Mouse (Mus musculus) layer of hippocampus, adult 11-12 months (tissue): ENCODE results near the gene Zfp541.

Experiments used
- DNase-seq: peaks from one replicate; pipeline ENCODE4 v3.0.0; 2022; ENCODE audit warnings: low spot score

Zfp541 gene

DNA sequence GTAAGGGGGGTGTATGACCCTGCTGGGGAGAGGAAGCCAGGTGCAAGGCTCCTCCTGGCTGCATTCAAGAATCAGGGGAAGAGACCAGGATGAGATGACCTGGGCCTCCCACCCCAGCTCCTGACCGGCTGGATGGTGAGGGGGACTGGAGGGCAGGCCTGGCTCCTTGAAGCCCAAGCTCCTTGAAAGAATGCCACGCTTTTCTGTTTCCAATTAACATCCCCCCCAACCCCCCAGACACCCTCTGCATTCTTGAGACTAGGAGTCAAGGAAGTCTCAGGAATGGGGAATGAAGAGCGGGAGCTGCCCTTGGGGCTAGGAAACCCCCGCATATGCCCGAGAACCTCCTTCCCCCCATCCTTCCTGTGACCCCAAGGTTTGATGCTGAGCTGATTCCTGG lies 17.1 kb upstream of the Zfp541 start:
- no peak for DNase-seq

DNA sequence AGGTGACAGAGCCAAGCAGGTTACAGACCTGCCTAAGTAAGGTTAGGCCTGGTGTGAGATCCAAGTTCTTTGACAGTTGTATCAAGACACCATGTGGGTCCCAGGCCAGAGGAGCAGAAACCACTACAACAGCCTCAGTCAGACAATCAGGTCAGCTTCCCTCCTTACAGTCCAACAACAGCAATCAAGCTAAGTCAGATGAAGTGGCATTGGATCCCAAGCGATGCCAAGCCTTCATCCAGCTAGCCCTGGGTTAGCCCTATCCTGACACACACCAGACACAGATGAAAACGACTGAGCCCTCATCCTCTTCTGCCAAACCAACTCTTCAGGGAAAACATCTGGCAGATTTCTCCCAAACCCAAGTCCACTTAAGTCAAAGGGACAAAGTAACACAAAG lies 16.1 kb upstream of the Zfp541 start:
- DNase-seq: no peak

DNA sequence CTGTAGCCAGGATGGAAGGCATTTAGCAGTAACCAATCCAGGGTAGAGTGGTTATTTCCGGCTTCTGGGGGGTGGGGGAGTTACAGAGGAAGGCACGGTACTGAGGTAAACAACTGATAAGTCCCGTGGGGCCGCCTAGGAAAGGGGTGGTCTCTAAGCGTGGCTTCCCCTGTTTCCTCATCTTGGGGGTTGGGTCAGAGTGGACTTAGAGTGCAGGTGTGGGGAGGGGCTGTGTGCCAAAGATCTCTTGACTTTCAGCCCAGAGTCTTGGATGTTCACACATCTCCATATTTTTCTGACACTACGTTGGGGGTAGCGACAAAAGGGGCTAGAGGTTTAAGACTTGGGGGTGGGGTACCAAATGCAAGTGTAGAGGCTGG lies 15.5 kb upstream of the Zfp541 start:
- DNase-seq: peak; percentile 43

DNA sequence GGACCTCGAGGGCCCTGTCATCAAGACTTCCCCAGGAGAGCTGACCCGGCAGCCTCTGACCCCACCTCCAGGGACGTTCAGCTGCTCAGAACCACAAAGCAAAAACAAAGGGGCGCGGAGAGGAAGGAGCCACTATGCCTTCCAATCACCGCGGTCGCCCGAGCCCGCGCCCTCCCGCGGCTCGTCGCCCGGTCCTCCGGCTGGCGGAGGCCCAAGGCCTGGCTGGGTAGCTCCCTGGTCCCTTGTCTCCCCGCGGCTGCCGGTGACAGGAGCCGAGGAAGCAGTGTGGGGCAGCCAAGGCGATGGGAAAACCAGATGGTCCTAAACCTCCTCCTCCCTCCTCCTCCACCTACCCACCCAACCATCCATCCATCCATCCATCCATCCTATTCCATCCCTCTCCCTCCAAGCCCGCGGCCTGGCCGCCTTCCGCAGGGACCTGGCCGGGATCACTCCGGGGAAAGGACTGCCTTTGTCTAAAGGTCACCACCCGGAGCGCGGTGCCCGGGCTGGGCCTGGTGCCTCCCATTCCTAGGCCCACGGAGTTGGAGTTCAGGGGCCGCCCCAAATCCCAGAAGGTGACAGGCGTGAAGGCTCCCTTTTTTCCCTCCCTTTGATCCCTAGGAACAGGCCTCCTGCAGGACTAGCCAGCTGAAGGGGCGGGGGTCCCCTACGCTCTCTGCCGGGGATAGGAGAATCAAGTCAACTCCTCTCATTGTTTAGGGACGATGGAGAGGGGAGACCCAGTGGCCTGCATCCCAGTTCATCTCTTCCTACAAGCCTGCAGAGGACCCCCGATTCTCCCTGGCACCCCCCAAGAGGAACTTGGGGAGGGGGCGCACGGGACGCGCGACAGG lies 14.9 kb upstream of the Zfp541 start:
- peak; percentile 82 for DNase-seq

DNA sequence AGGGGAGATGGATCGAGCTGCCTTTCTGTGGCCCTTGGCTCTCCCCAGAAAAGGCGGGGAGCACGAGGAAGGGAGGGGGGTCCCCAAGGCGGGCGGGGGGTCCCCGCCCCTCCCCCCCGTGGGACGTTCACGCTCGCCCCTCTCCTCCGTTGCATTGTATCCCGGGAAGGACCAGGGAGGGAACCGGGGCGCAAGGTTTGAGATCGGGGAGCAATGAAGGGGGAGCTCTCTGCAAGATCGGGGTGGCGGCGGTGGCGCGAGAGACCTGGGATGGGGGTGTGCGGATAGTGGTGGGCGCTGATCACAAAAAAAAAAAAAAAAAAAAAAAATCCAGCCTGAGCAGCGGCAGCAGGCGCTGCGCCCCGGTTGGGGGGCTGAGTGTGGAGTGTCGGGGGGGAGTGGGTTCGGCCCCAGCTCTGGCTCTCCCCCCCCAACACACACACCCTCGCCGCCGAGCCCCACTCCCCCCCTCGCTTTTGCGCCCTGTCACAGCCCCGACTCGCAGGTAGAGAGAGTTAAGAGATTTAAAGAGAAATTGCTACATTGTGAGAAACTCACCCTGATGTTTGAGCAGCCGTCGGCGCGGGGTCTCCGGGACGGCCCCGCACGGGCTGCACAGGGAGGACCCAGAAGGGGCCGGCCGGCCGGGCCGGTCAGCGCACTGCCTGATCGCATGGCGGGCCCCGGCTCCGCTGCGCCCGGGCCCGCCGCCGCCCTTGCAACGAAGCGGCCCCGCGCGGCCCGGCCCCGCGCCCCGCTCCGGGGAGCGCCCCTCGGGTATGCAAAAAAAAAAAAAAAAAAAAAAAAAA lies 14.1 kb upstream of the Zfp541 start, which contains the start of gene Bicra:
Gene Bicra, minus strand, starts transcription at position 584 of the 809 bp plus-strand sequence.
- DNase-seq: peak; percentile 83

DNA sequence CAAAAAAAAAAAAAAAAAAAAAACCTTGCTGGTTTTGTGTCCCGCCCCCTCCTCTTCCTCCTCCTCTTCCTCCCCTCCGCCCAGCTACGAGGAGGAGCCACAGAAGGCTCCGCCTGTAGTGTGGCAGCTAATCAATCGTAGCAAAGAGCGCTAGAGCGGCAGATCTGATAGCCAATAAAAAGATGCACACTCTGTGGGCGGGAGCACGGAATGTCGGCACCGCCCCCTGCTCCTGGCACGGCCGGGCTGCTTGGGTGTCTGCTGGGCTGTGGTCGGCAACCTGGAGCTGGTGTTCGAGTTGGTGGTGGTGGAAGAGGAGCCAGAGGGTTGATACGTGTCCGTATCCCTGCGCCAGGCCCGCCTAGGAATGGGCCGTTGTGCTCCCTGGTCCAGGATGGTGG lies 13.4 kb upstream of the Zfp541 start:
- peak; percentile 99 for DNase-seq

DNA sequence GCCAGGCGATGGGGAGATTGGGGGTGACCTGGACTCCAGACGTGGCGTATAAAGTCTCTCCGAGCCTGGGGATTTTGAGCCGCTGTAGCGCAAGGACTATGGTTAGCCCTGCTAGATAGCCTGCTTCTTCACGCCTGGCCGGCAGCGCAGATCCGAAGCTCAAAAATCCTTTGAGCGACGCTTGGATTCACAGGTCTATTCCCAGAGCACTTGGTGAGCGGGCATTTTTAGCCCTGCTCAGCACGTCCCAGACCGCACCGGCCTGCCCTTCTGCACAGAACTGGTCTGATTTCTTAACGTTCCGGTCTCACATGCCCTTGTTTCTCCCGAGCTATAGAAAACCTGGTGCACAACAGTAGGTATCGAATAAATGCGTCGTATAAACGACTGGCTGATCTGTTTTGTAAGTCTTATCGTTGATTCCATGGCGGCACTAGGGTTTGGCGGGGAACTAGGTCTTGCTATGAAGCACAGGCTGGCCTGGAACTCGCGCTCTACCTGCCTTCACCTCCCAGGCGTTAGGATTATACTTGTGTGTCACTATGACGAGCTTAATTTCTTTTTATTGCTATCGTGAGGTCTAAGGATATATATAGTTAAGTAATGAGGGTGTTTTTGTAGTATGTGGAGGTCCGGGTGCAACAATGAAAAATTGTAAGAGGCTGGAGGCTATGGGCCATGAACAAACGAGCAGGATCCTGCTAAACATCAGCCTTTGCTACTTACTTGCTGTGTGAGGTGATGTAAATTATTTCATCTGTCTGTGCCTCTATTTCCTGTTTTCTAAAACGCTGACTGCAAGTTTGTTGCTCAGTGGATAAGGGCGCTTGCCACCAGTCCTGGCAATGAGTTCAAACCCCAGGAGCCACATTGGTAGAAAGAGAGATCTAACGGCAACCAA lies 12.7 kb upstream of the Zfp541 start:
- no peak for DNase-seq

DNA sequence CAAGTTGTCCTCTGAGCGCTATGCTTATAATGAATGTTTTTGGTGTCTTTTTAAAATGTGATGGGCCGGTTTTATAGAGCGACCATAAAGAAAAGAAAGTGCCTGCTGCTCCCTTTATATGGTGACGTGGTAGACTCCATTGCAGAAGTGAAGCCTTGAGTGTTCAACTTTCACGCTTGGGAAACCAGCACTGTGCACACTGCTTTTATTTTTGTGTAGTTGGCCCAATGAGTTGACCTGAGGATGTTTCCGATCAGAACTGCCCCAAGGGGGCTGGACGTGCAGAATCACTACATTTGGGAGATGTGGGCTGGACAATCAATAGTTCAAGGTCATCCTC lies 12.1 kb upstream of the Zfp541 start:
- no peak for DNase-seq

DNA sequence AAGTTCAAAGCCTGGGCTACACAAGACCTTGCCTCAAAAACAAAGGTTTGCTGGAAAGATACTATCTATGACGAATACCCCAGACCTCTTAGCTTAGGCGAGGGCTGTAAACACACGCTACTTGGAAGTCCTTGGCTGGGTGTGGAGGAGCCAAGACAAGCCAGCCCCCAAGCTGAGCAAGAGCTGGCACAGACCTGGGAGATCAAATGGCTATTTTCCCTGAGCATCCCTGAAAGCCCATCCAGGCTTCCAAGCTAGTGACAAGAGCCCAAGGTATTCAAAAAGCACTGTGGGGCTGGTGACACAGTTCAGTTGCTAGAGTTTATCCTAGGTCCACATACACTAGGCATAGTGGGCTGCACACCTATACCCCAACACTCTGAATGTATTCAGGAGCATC lies 11.0 kb upstream of the Zfp541 start:
- no peak for DNase-seq

DNA sequence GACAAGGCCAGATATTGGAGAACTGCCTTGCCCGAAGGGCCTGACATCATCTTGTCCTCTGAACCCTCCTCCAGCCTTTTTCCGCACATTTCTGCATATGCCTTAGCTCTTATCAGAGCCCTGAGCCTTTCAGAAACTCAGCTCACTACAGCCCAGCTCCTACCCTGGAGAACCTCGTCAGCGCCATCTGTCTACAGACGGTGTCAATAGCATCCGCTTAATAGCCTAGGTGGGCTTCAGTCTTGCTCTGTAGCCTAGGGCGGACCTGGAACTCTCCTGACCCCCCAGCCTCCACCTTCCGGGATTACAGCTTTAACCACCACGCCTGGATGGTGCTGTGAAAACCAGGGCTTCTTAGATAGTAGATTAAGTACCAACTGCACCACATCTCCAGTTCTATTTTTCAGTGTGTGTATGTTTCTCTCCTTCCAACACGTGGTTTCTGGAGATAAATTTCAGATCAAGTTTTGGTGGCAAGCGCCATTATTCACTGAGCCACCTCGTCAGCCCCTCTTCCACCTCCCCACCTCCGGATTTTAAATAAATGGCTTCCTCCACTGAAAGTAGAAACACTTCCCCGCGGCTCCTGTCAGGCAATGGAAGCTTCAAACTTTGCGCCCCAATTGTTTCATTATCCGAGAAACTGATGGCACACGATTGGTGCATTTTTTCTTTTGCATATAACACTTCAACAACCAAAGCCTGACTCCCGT lies 9.6 kb upstream of the Zfp541 start:
- DNase-seq: peak; percentile 81

DNA sequence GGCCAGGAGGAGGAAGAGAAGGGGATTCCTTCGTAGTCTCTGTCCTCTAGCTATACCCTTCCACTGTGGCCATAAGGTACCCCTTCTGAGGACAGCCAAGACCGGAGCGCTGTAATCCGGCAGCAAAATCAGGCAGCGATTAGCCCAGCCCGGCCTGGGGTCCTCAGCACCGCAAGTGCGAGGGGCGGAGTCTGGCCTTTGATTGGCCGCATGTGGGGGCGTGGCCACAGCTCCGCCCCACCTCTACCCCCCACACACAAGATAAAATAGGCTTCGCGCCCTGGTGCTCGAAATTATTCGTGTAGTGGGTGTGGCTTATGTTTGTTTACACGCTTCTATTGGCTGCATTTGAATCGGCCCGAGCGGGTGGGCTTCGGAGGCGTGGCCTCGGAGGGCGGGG lies 8.9 kb upstream of the Zfp541 start:
- peak; percentile 95 for DNase-seq

DNA sequence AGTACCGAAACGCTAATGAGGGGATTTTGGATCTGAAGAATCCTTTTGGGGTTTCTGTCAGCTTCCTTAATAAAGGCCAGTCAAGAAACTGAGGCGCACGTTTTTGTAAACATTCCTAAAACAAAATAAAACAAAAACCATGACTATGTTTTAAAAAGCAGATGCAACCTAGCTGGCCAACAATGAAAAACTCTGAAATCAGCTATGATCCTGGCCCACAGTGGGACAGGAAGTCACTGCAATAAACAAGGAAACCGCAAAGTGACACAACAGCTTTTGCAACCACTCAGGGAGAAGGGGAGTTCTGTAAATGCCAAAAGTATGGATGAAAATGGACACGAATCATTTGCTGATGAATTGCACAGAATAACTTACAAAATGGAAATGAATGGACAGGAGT lies 8.5 kb upstream of the Zfp541 start:
- no peak for DNase-seq

DNA sequence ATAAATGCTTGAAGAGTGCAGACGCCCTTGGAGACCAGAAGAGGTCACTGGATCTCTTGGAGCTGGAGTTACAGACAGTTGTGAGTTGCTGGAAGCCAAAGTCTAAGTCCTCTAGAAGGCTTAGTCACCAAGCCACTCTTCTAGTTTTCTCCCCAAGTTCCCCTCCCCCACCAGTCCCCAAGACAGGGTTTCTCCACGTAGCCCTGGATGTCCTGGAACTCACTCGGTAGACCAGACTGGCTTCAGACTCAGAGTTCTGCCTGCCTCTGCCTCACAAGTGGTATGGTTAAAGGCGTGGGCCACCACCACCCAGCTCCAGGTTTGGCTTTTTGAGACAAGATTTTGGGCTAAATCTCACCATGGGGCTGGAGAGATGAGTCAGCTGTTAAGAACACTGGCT lies 6.6 kb upstream of the Zfp541 start:
- no peak for DNase-seq

DNA sequence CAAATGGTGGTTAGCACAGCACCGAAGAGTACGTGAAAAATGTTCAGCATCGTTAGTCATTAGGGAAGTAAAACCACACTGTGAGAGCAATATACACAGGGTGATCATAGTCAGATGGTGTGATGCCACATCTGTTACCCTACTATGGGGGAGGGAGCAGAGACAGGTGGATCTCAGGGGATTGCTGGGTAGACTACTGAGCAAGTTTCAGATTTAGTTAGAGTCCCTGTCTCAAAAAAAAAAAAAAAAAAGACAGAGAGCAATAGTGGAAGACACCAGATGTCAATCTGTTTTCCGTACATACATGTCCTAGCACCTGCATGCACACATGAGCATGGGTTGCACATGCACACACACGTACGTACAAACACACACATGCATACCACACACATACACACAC lies 5.9 kb upstream of the Zfp541 start:
- DNase-seq: no peak

DNA sequence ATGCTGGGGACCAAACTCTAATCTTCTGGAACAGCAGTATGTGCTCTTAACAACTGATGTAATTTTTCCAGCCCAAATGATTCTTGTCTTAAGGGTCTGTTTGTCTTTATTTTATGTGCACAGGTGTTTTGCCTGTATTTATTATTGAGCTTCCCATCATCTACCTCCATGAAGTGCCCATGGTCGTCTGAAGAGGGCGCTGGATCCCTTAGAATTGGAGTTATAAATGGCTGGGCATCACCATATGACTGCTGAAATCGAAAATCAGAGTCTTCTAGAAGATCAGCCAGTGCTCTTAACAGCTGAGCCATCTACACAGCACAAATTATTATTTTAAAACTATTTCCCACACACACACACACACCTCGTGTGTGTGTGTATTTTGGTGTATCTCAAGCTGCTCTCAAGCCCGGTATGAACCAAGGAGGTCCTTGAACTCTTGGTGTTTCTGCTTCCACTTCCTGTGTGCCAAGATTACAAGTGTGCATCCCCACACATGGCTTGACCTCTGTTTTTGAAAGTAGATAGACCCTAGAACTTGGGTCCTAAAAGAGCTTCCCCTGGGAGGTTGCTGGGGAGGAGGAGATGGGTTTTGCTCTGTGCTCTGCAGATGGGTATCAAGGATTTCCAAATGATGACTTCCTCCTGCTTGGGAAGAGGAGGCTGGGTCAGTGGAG lies 5.0 kb upstream of the Zfp541 start:
- peak; percentile 80 for DNase-seq

DNA sequence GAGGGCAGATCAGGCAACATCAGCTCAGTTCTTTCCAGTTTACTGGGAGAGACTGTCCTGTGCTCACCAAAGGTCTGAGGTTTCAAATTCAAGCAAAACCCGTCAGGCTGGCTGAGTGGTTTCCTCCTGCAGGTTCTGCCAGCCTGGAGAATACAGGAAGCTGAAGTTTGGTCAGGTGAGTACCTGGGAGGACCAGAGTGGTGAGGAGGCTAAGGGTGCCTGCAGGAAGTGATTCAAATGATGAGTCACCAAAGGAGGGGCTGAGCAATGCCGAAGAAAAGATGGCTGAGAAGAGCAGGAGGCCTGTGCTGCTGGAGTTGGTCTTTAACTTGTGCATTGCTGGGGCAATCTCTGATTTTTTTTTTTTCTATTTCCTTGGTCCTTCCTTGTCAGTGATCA lies 4.5 kb upstream of the Zfp541 start:
- no peak for DNase-seq

DNA sequence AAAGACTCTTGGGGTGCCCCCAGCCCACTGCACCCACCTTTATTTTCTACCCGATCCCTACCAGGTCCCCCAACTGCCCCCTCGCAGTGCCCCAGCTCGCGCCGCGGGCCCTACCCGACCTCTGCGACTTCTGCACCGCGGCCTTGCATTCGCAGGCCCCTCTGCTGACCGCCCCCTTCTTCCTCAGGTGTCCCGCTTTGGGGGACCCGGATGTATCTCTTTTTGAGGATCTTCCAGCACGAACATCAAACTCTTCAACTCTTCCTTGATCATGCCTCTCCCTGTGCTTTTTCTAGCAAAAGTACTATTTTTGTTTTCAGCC lies 446 bp downstream of the Zfp541 start:
- no peak for DNase-seq

DNA sequence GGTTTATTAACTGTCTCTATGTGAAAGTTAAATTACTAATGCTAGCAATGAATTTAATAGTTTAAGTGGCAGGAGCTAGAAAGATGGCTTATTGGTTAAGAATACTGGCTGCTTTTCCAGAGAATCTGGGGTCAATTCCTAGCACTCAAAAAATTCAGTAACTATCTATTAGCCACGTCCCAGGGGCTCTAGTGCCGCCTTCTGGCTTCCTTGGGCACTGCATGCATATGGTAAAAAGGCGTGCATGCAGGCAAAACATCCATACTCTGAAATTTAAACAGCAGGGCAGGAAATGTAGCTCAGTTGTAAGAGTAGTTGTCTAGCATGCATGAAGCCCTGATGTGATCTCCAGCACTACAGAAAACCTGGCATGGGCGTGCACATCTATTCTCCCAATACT lies 1.9 kb downstream of the Zfp541 start:
- no peak for DNase-seq

DNA sequence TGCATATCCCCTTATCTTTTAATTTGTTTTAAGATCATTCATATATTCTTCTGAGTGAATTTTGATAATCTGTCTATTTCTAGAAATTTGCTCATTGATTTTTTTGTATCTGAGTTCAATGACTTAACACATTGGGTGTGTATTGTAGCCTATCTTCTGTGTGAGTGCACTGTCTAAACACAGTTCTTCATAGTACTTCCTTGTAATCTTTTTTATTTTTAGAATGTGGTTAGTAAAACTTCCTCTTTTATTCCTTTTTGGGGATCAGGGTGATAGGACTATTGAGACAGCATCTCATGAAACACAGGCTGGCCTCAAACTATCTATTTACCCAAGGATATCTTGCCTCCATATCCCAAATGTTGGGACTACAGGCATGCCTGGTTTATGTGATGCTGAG lies 9.2 kb downstream of the Zfp541 start:
- no peak for DNase-seq

DNA sequence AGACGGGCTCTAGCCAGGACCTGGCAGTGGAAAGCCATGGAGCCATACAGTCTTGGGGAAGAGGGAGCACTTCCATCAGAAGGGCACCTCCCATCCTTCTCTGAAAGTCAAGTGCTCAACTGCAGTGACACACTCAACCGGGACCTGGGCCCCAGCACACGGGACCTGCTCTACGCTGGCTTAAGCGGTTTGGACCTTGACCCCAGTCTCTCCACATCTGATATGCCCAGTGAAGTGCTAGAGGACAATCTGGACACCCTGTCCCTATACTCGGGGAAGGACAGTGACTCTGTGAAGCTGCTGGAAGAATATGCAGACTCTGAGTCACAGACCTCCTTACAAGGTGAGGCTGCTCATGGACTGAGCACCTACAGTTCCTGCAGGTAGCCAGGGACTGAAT lies 10.3 kb downstream of the Zfp541 start:
- no peak for DNase-seq

DNA sequence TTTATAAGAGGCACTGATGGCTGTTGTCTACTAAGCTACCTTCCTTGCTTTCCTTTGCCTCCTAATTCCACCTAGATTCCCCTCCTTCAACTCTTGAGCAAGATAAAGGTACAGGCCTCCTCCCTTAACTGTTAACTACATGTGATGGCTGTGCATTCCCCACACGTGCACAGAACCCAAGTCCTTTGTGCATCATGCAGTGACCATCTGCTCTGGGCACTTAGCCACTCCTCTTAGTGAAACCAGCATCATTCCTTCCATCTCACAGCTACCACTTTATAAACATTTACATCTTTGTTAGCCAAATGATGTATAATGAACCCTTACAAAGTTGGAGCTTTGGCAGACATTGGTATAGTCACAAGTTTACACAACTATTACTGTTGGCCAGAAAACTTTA lies 18.3 kb downstream of the Zfp541 start:
- no peak for DNase-seq
